Mouse (Mus musculus): ENCODE data around the gene Crym. TPM values are rescaled to one million over a fixed set of nuclear protein-coding genes. Genes with fewer than 3 reads are reported as not detected.

The Crym gene
- polyA plus RNA-seq (2015; fragmentation: Nextera tagmentation; extraction: Ambion mirVana): 7.8 and 10.6 TPM in 2 replicates

DNA sequence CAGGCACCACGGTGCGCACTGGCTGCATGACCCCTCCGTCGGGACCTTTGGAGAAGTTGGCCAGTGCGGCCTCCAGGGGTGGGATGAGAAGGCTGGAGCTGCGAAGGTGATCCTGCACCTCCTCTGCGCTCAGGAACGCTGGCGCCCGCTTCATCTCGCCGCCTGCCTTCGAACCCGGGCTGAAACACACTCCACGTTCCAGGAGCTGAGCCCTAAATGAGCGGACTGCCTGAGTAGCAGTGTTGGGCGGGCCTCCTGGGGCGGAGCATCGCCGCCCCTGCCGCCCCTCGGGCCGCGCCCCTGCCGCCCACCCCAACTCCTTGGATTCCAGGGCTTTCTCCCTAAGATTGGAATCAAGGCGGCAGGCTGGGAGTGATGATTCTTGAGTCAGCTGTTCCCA lies at the start of gene Crym:
Crym (minus strand) TSS at position 341 of the 400 bp plus-strand sequence.
- H3K36me3 ChIP-seq (ENCODE audit: control insufficient read depth, insufficient read depth, low read length): no peaks in the 10 kb centered on the region
- H3K27ac ChIP-seq (ENCODE audit: low read length): no peak within 1 kb of the TSS
- no peaks in the 10 kb centered on the region for H3K9me3 ChIP-seq (replicated peaks; ENCODE audit: control insufficient read depth, low read length)
- ATAC-seq (ENCODE audit: insufficient read depth, low FRiP score): no peak
- peak within 1 kb of the TSS; percentile 49; the same call in 1 of the 2 replicates for H3K9ac ChIP-seq (ENCODE audit: low read length)
- peaks cover 14% of the 10 kb centered on the region for H3K27me3 ChIP-seq (ENCODE audit: control insufficient read depth, insufficient read depth, low read length)
- peak within 1 kb of the TSS; percentile 34 for H3K4me3 ChIP-seq (replicated peaks; ENCODE audit: low read length)
- H3K4me2 ChIP-seq (ENCODE audit: low read depth, low read length): peak within 1 kb of the TSS; percentile 49
- peaks cover 10% of the 10 kb centered on the region; the same call in 1 of the 2 replicates for H3K4me1 ChIP-seq (ENCODE audit: control insufficient read depth, insufficient read depth, low read length)
- WGBS: 3% methylated on average over 26 of the region's 26 CpGs

DNA sequence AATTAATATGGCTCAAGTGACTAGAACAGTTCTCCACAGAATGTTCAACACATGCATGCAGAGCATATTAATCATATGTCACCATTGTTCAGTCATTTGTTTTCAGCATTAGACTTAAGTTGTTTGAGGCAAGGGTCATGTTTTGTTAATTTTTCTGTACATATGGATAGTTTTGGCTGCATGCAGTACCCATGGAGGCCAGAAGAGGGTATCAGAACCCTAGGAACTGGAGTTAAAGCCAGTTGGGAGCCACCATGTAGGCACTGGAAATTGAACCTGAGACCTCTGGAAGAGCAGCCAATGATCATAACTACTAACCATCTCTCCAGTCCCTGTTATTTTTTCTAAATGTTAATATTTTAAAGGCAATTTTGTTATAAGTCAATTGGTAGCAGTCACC lies 39.2 kb upstream of the Crym start:
- Histone ChIP-seq H3K27ac (ENCODE audit: low read length) (no peak overlapping the region), H3K9ac (ENCODE audit: low read length) (no peak overlapping the region), H3K4me1 (ENCODE audit: control insufficient read depth, insufficient read depth, low read length) (no peaks in the 10 kb centered on the region), H3K4me2 (ENCODE audit: low read depth, low read length) (no peak overlapping the region), H3K27me3 (ENCODE audit: control insufficient read depth, insufficient read depth, low read length) (no peaks in the 10 kb centered on the region), H3K4me3 (replicated peaks; ENCODE audit: low read length) (no peak overlapping the region), H3K9me3 (replicated peaks; ENCODE audit: control insufficient read depth, low read length) (no peaks in the 10 kb centered on the region), H3K36me3 (ENCODE audit: control insufficient read depth, insufficient read depth, low read length) (no peaks in the 10 kb centered on the region)
- ATAC-seq (ENCODE audit: insufficient read depth, low FRiP score): no peak

DNA sequence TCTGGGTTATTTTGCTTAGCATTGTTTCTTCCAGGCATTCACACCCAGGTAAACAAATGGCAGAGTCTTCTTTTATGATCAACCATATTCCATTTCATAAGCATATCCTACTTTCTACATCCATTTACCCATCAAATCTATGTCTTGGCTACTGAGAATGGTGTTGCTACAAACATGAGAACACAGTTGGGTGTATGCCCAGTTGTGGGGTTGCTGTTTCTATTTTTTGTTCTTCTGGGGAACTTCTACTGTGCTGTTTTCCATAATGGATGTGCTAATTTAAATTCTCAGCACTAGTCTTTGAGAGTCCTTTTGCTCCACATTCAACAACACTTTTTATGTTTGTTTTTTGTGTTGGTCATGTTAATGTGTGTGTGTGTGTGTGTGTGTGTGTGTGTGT lies 26.6 kb upstream of the Crym start:
- no peak overlapping the region for H3K27ac ChIP-seq (ENCODE audit: low read length)
- H3K4me1 ChIP-seq (ENCODE audit: control insufficient read depth, insufficient read depth, low read length): no peaks in the 10 kb centered on the region
- H3K4me3 ChIP-seq (replicated peaks; ENCODE audit: low read length): no peak overlapping the region
- no peak overlapping the region for H3K9ac ChIP-seq (ENCODE audit: low read length)
- no peak overlapping the region for H3K4me2 ChIP-seq (ENCODE audit: low read depth, low read length)
- no peaks in the 10 kb centered on the region for H3K9me3 ChIP-seq (replicated peaks; ENCODE audit: control insufficient read depth, low read length)
- no peaks in the 10 kb centered on the region for H3K27me3 ChIP-seq (ENCODE audit: control insufficient read depth, insufficient read depth, low read length)
- ATAC-seq (ENCODE audit: insufficient read depth, low FRiP score): no peak
- H3K36me3 ChIP-seq (ENCODE audit: control insufficient read depth, insufficient read depth, low read length): no peaks in the 10 kb centered on the region

DNA sequence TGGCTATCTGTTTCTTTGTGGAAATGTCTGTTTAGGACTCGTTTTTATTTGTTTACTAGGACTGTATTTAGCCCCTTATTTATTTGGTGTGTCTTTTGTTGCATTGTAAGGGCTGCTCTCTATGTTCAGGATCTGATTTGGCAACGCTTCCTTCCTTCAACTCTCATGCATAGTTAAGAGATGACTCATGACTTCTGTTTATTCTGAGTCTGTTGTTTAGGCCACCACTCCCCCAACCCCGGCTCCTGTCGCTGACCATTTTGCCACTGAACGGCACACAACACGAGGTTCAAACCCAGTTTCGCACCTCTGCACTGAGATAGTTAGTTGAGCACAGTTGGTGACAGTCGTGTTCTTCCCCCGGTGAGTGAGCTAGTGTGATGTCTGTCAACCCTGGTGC lies 4.1 kb upstream of the Crym start:
- 36% methylated on average over 9 of the region's 9 CpGs for WGBS
- Histone ChIP-seq H3K4me1 (ENCODE audit: control insufficient read depth, insufficient read depth, low read length) (peaks cover 9% of the 10 kb centered on the region; the same call in 1 of the 2 replicates), H3K9me3 (replicated peaks; ENCODE audit: control insufficient read depth, low read length) (no peaks in the 10 kb centered on the region), H3K27me3 (ENCODE audit: control insufficient read depth, insufficient read depth, low read length) (peaks cover 9% of the 10 kb centered on the region), H3K4me3 (replicated peaks; ENCODE audit: low read length) (no peak overlapping the region), H3K9ac (ENCODE audit: low read length) (no peak overlapping the region), H3K36me3 (ENCODE audit: control insufficient read depth, insufficient read depth, low read length) (no peaks in the 10 kb centered on the region), H3K4me2 (ENCODE audit: low read depth, low read length) (peak overlapping the region; percentile 7; the same call in 1 of the 2 replicates), H3K27ac (ENCODE audit: low read length) (no peak overlapping the region)
- no peak; the same call in 1 of the 2 replicates for ATAC-seq (ENCODE audit: insufficient read depth, low FRiP score)

DNA sequence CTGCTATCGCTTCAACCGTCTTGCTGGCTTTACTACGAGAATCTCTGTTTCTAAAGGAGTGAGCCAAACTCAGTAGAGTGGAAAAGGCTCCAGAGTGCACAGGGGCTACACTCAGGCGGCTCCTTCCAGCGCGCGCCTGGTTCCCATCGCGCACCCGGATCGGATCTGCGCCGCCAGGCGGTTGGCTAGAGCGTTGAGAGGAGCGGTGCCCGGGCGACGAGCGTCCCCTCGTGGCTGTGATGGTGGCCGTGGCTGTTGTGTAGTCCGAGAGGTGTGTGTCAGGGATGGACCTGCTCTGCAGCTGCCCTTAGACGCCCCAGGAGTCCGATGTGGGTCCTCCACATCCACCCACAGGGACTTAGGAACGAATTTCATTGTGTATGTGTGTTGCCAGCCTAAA lies 1.9 kb upstream of the Crym start, which contains the start of gene Abca14:
Abca14 (plus strand) TSS at position 173 of the 400 bp plus-strand sequence.
- WGBS: 7% methylated on average over 26 of the region's 26 CpGs
- Histone ChIP-seq H3K9me3 (replicated peaks; ENCODE audit: control insufficient read depth, low read length) (no peaks in the 10 kb centered on the region), H3K9ac (ENCODE audit: low read length) (no peak within 1 kb of the TSS), H3K4me2 (ENCODE audit: low read depth, low read length) (0 out of 2 replicates have a peak within 1 kb of the TSS, but pooled peaks have one; percentile 19), H3K27ac (ENCODE audit: low read length) (no peak within 1 kb of the TSS), H3K4me3 (replicated peaks; ENCODE audit: low read length) (no peak within 1 kb of the TSS), H3K27me3 (ENCODE audit: control insufficient read depth, insufficient read depth, low read length) (peaks cover 14% of the 10 kb centered on the region), H3K36me3 (ENCODE audit: control insufficient read depth, insufficient read depth, low read length) (no peaks in the 10 kb centered on the region), H3K4me1 (ENCODE audit: control insufficient read depth, insufficient read depth, low read length) (peaks cover 10% of the 10 kb centered on the region; the same call in 1 of the 2 replicates)
- ATAC-seq (ENCODE audit: insufficient read depth, low FRiP score): peak; percentile 80

DNA sequence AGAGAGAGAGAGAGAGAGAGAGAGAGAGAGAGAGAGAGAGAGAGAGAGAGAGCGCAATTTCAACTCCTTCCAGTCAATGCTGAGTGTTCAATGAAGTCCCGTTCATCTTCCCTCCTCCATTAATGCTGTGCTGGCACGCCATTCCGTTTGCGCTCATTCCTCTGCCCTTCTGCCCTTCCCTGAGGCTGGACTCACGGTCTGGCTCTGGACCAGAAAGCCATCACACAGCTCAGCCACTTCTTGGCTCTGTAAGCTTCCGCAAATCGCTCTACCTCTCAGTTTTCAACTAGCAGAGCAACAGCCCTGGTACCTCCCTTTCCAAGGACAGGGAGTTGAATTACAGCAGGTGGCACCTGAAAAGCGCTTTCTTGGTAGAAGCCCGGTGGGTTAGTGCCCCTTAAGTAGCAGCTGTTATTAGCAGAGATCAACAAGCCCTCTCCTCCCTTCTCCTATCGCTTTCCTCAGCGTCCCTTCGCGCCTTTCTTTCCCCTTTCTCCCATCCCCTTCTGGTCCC lies 623 bp downstream of the Crym start:
- no peak for ATAC-seq (ENCODE audit: insufficient read depth, low FRiP score)
- Histone ChIP-seq H3K27me3 (ENCODE audit: control insufficient read depth, insufficient read depth, low read length) (peaks cover 14% of the 10 kb centered on the region), H3K36me3 (ENCODE audit: control insufficient read depth, insufficient read depth, low read length) (no peaks in the 10 kb centered on the region), H3K4me3 (replicated peaks; ENCODE audit: low read length) (peak overlapping the region; percentile 34), H3K4me1 (ENCODE audit: control insufficient read depth, insufficient read depth, low read length) (peaks cover 10% of the 10 kb centered on the region; the same call in 1 of the 2 replicates), H3K4me2 (ENCODE audit: low read depth, low read length) (peak overlapping the region; percentile 49), H3K9ac (ENCODE audit: low read length) (peak overlapping the region; percentile 49; the same call in 1 of the 2 replicates), H3K27ac (ENCODE audit: low read length) (no peak overlapping the region), H3K9me3 (replicated peaks; ENCODE audit: control insufficient read depth, low read length) (no peaks in the 10 kb centered on the region)
- WGBS: 3% methylated on average over 14 of the region's 14 CpGs

DNA sequence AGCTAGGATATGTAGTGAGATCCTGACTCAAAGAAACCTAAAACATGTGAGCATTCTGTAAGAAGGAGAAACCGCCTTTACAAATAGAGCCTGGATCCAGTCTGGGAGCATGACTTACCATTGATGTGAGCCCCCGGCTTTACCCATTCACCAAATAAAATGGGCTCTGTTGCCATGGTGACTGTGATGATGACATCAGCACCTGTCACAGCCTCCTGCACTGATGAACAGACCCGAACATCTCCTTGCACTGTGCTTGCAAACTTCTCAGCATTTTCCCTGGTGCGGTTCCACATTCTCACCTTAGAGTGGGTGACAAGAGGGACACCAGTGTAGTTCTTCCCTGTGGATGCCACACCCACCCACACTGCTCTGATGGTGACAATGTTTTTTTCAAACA lies 6.7 kb downstream of the Crym start:
- 75% methylated on average over 4 of the region's 4 CpGs for WGBS

DNA sequence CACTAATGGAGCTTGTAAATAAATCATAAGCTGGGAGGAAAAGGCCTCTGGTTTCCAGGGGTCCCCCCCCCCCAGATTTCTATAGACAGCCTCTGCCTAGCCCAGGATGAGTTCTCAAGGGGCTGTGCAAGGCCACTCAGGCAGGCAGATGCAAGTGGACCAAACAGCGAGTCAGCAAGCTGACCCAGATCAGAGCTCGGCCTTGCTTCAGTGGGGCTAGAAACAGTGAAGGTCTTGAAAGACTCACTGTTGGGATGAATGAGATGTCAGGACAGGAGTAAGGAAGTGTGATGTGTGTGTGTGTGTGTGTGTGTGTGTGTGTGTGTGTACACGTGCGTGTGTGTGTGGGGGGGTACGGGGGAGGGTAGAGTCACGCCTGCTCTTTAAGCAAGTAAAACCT lies 9.1 kb downstream of the Crym start:
- H3K4me1 ChIP-seq (ENCODE audit: control insufficient read depth, insufficient read depth, low read length): no peaks in the 10 kb centered on the region; the same call in 1 of the 2 replicates
- H3K36me3 ChIP-seq (ENCODE audit: control insufficient read depth, insufficient read depth, low read length): no peaks in the 10 kb centered on the region
- WGBS: 74% methylated on average over 6 of the region's 6 CpGs
- H3K27me3 ChIP-seq (ENCODE audit: control insufficient read depth, insufficient read depth, low read length): no peaks in the 10 kb centered on the region
- H3K9me3 ChIP-seq (replicated peaks; ENCODE audit: control insufficient read depth, low read length): no peaks in the 10 kb centered on the region
- ATAC-seq (ENCODE audit: insufficient read depth, low FRiP score): no peak
- H3K9ac ChIP-seq (ENCODE audit: low read length): no peak overlapping the region
- H3K4me3 ChIP-seq (replicated peaks; ENCODE audit: low read length): no peak overlapping the region
- H3K4me2 ChIP-seq (ENCODE audit: low read depth, low read length): no peak overlapping the region
- H3K27ac ChIP-seq (ENCODE audit: low read length): no peak overlapping the region

More for the DNA sequence above, 6.7 kb downstream of the Crym start:
- no peak overlapping the region for H3K4me3 ChIP-seq (replicated peaks; ENCODE audit: low read length)
- H3K9ac ChIP-seq (ENCODE audit: low read length): no peak overlapping the region
- no peaks in the 10 kb centered on the region for H3K27me3 ChIP-seq (ENCODE audit: control insufficient read depth, insufficient read depth, low read length)
- no peaks in the 10 kb centered on the region; the same call in 1 of the 2 replicates for H3K4me1 ChIP-seq (ENCODE audit: control insufficient read depth, insufficient read depth, low read length)
- H3K27ac ChIP-seq (ENCODE audit: low read length): no peak overlapping the region
- no peaks in the 10 kb centered on the region for H3K9me3 ChIP-seq (replicated peaks; ENCODE audit: control insufficient read depth, low read length)
- H3K4me2 ChIP-seq (ENCODE audit: low read depth, low read length): no peak overlapping the region
- no peak for ATAC-seq (ENCODE audit: insufficient read depth, low FRiP score)
- H3K36me3 ChIP-seq (ENCODE audit: control insufficient read depth, insufficient read depth, low read length): no peaks in the 10 kb centered on the region

DNA sequence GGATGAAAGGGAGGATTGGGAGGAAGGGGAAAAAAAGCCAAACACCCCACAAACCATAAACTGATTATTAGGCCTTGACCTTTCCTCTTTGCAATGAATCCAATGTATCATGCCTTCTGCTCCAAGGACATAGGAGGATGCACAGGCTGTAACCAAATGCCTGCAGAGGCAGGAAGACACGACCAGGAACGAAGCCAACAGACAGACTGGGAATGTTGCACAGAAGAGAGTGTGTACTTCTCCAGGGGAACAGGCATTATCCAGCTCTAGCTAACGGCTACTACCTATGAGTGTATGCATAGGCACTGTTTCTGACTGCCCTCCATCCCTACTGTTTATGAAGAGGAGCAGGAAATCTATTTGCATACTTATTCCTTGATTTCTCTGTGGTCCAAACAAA lies 9.7 kb downstream of the Crym start:
- H3K9ac ChIP-seq (ENCODE audit: low read length): no peak overlapping the region
- WGBS: 40% methylated on average over 3 of the region's 3 CpGs
- H3K4me1 ChIP-seq (ENCODE audit: control insufficient read depth, insufficient read depth, low read length): no peaks in the 10 kb centered on the region; the same call in 1 of the 2 replicates
- H3K9me3 ChIP-seq (replicated peaks; ENCODE audit: control insufficient read depth, low read length): no peaks in the 10 kb centered on the region
- no peak overlapping the region for H3K4me2 ChIP-seq (ENCODE audit: low read depth, low read length)
- no peaks in the 10 kb centered on the region for H3K36me3 ChIP-seq (ENCODE audit: control insufficient read depth, insufficient read depth, low read length)
- H3K4me3 ChIP-seq (replicated peaks; ENCODE audit: low read length): no peak overlapping the region
- H3K27me3 ChIP-seq (ENCODE audit: control insufficient read depth, insufficient read depth, low read length): no peaks in the 10 kb centered on the region
- no peak for ATAC-seq (ENCODE audit: insufficient read depth, low FRiP score)
- H3K27ac ChIP-seq (ENCODE audit: low read length): no peak overlapping the region

Data from stomach, embryonic 16.5 days (tissue).